Mouse (Mus musculus): Measurements from ENCODE around the gene Ubac1. TPM values are rescaled to one million over a fixed set of nuclear protein-coding genes. Genes with fewer than 3 reads are reported as not detected.

Gene Ubac1
- polyA plus RNA-seq, 1 experiment from 2014 or later, result 66.3 TPM

- 76% methylated on average over 1 of the region's 1 CpGs for WGBS
Measured at GRCm38 (mm10) chr2:26011420-26011819, 10.1 kb downstream of the Ubac1 start.

DNA sequence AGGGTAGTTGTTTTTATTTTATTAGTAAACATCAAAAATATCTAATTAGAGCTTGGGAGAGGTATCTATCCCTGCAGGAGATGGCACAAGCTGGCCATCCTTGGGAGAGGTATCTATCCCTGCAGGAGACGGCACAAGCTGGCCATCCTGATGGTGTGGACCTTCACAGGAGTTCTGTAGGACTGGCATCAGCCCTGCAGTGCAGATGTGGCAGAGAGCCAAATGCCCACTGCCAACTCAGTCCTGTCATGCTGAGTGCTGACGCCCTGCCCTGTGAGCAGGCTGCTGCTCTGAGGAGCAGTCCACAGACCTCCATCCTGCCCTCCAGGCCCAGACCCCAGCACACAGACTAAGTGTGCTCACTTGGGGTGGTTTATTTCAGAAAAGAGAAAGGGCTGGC lies 19.5 kb downstream of the Ubac1 start:
- no peak overlapping the region for H3K4me2 ChIP-seq (ENCODE audit: low read depth, low read length)
- WGBS, result 77% methylated on average over 2 of the region's 2 CpGs
- no peak overlapping the region for H3K27ac ChIP-seq (ENCODE audit: low read length)
- H3K36me3 ChIP-seq (ENCODE audit: control insufficient read depth, insufficient read depth, low read length), result peaks cover 34% of the 10 kb centered on the region
- no peaks in the 10 kb centered on the region for H3K9me3 ChIP-seq (ENCODE audit: control insufficient read depth, low read length)
- H3K4me3 ChIP-seq (ENCODE audit: low read length), result no peak overlapping the region
- no peak overlapping the region for H3K9ac ChIP-seq (ENCODE audit: low read length)
- no peak for ATAC-seq (ENCODE audit: low read depth)
- H3K27me3 ChIP-seq (ENCODE audit: control insufficient read depth, insufficient read depth, low read depth, low read length), result no peaks in the 10 kb centered on the region
- no peaks in the 10 kb centered on the region for H3K4me1 ChIP-seq (replicated peaks; ENCODE audit: control insufficient read depth, insufficient read depth, low read length)

More at GRCm38 (mm10) chr2:26011420-26011819, 10.1 kb downstream of the Ubac1 start:
- H3K4me2 ChIP-seq (ENCODE audit: low read depth, low read length), result no peak overlapping the region
- peaks cover 35% of the 10 kb centered on the region for H3K36me3 ChIP-seq (ENCODE audit: control insufficient read depth, insufficient read depth, low read length)
- H3K27ac ChIP-seq (ENCODE audit: low read length), result no peak overlapping the region
- H3K4me1 ChIP-seq (replicated peaks; ENCODE audit: control insufficient read depth, insufficient read depth, low read length), result no peaks in the 10 kb centered on the region
- ATAC-seq (ENCODE audit: low read depth), result no peak
- H3K4me3 ChIP-seq (ENCODE audit: low read length), result no peak overlapping the region
- H3K9ac ChIP-seq (ENCODE audit: low read length), result no peak overlapping the region
- H3K9me3 ChIP-seq (ENCODE audit: control insufficient read depth, low read length), result no peaks in the 10 kb centered on the region
- H3K27me3 ChIP-seq (ENCODE audit: control insufficient read depth, insufficient read depth, low read depth, low read length), result no peaks in the 10 kb centered on the region

DNA sequence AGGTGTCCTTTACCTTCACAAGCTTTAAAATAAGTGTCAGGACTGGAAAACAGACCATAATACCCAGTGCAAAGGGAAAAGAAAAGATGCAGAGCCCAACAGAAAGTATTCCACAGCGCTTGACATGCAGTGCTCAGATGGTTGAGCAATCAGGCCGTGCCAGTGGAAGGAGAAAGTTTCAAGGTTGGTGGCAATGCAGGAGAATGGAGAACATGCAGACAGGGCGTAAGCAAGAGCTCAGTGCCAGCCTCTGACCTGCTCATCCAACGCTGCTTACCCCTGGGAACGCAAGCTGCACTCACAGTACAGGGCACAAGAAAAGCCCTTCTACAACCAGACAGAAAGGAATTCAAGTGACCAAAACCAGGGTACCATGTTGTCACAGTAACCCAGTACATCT lies 20.4 kb downstream of the Ubac1 start:
- Histone ChIP-seq H3K4me3 (ENCODE audit: low read length) (no peak overlapping the region), H3K27me3 (ENCODE audit: control insufficient read depth, insufficient read depth, low read depth, low read length) (no peaks in the 10 kb centered on the region), H3K36me3 (ENCODE audit: control insufficient read depth, insufficient read depth, low read length) (peaks cover 31% of the 10 kb centered on the region), H3K27ac (ENCODE audit: low read length) (no peak overlapping the region), H3K4me1 (replicated peaks; ENCODE audit: control insufficient read depth, insufficient read depth, low read length) (no peaks in the 10 kb centered on the region), H3K9me3 (ENCODE audit: control insufficient read depth, low read length) (no peaks in the 10 kb centered on the region), H3K4me2 (ENCODE audit: low read depth, low read length) (no peak overlapping the region), H3K9ac (ENCODE audit: low read length) (no peak overlapping the region)
- WGBS, result 97% methylated on average over 5 of the region's 5 CpGs
- no peak for ATAC-seq (ENCODE audit: low read depth)

DNA sequence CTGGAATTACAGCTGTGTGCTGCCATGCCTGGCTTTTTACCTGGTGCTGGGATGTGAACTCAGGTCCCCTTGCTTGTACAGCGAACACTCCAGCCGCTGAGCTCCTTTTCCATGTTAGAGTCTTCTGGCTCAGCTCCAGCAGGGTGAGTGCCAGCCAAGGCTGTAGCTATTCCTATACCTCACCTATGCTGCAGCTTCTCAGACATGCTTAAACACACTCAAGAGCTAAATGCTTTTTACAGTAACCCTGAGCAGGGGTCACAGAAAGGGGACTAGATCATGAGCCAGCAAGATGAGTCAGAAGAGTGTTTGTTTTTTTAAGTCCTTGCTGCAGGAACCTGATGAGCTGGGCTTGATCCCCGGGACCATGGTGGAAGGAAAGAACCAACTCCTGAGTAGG lies 23.8 kb downstream of the Ubac1 start:
- H3K36me3 ChIP-seq (ENCODE audit: control insufficient read depth, insufficient read depth, low read length), result peaks cover 16% of the 10 kb centered on the region
- H3K4me1 ChIP-seq (replicated peaks; ENCODE audit: control insufficient read depth, insufficient read depth, low read length), result no peaks in the 10 kb centered on the region
- H3K4me3 ChIP-seq (ENCODE audit: low read length), result no peak overlapping the region
- 73% methylated on average over 3 of the region's 3 CpGs for WGBS
- H3K9ac ChIP-seq (ENCODE audit: low read length), result no peak overlapping the region
- no peak for ATAC-seq (ENCODE audit: low read depth)
- no peak overlapping the region for H3K27ac ChIP-seq (ENCODE audit: low read length)
- H3K4me2 ChIP-seq (ENCODE audit: low read depth, low read length), result no peak overlapping the region
- no peaks in the 10 kb centered on the region for H3K9me3 ChIP-seq (ENCODE audit: control insufficient read depth, low read length)
- no peaks in the 10 kb centered on the region for H3K27me3 ChIP-seq (ENCODE audit: control insufficient read depth, insufficient read depth, low read depth, low read length)

DNA sequence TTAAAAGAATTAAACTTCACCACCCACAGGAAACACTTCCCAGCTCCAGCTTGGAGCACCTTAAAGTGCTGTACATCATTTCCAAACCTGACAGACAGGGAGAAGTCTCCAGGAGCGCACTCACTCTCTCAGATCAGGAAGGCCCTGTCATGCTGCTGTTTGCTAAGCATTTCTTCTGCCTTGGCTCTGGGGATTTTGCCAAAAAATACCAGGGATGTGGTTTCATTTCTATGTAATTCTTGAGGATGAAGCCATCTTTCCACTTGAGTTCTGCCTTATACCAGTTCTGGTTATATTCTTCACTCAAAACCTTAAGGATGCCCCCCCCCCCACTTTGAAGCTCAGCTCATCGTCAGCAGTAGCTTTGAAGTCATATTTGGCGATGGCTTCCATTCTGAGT lies 26.8 kb downstream of the Ubac1 start:
- H3K9me3 ChIP-seq (ENCODE audit: control insufficient read depth, low read length), result no peaks in the 10 kb centered on the region
- no peaks in the 10 kb centered on the region for H3K27me3 ChIP-seq (ENCODE audit: control insufficient read depth, insufficient read depth, low read depth, low read length)
- no peak overlapping the region for H3K27ac ChIP-seq (ENCODE audit: low read length)
- H3K4me2 ChIP-seq (ENCODE audit: low read depth, low read length), result no peak overlapping the region
- ATAC-seq (ENCODE audit: low read depth), result no peak
- no peaks in the 10 kb centered on the region for H3K4me1 ChIP-seq (replicated peaks; ENCODE audit: control insufficient read depth, insufficient read depth, low read length)
- H3K9ac ChIP-seq (ENCODE audit: low read length), result no peak overlapping the region
- 76% methylated on average over 3 of the region's 3 CpGs for WGBS
- no peak overlapping the region for H3K4me3 ChIP-seq (ENCODE audit: low read length)
- peaks cover 16% of the 10 kb centered on the region for H3K36me3 ChIP-seq (ENCODE audit: control insufficient read depth, insufficient read depth, low read length)

DNA sequence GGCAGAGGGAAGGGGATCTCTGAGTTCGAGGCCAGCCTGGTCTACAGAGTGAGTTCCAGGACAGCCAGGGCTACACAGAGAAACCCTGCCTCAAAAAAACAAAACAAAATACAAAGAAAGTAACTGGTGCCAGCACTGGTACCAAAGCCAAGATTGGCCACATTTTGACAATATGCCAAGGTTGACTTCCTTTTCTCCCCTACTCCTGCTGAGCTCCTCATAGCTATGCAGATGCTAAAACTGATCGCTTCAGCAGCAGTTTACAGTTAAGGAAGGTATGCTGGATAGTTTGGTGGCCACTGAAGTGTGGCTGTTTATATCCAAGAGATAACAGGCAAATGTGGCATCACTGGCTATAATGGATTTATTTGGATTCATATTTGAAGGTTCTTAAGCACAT lies 29.3 kb downstream of the Ubac1 start:
- ATAC-seq (ENCODE audit: low read depth), result no peak
- H3K4me2 ChIP-seq (ENCODE audit: low read depth, low read length), result no peak overlapping the region
- H3K36me3 ChIP-seq (ENCODE audit: control insufficient read depth, insufficient read depth, low read length), result no peaks in the 10 kb centered on the region; the same call in 1 of the 2 replicates
- H3K9me3 ChIP-seq (ENCODE audit: control insufficient read depth, low read length), result no peaks in the 10 kb centered on the region
- H3K4me3 ChIP-seq (ENCODE audit: low read length), result no peak overlapping the region
- 56% methylated on average over 2 of the region's 2 CpGs for WGBS
- no peaks in the 10 kb centered on the region for H3K4me1 ChIP-seq (replicated peaks; ENCODE audit: control insufficient read depth, insufficient read depth, low read length)
- no peaks in the 10 kb centered on the region for H3K27me3 ChIP-seq (ENCODE audit: control insufficient read depth, insufficient read depth, low read depth, low read length)
- no peak overlapping the region for H3K9ac ChIP-seq (ENCODE audit: low read length)
- no peak overlapping the region for H3K27ac ChIP-seq (ENCODE audit: low read length)

DNA sequence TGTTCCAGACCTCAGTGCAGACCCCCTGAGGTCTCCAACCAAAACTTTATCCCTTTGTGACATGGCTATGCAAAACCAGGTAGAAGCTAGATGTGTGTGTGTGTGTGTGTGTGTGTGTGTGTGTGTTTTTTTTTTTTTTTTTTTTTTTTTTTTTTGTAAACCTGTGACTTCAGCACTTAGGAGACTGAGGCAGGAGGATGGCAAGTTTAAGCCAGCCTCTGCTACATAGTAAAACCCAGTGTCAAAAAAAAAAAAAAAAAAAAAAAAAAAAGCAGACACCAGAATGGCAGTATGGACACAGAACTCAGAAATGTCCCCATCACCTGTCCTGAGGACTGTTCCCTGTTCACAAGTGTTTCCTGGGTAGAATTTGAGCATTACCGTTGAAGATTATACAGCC lies 31.9 kb downstream of the Ubac1 start:
- WGBS, result 94% methylated on average over 1 of the region's 1 CpGs
- H3K4me3 ChIP-seq (ENCODE audit: low read length), result no peak overlapping the region
- H3K4me2 ChIP-seq (ENCODE audit: low read depth, low read length), result no peak overlapping the region
- no peaks in the 10 kb centered on the region for H3K9me3 ChIP-seq (ENCODE audit: control insufficient read depth, low read length)
- no peak for ATAC-seq (ENCODE audit: low read depth)
- no peaks in the 10 kb centered on the region for H3K27me3 ChIP-seq (ENCODE audit: control insufficient read depth, insufficient read depth, low read depth, low read length)
- no peaks in the 10 kb centered on the region for H3K4me1 ChIP-seq (replicated peaks; ENCODE audit: control insufficient read depth, insufficient read depth, low read length)
- H3K9ac ChIP-seq (ENCODE audit: low read length), result no peak overlapping the region
- no peaks in the 10 kb centered on the region for H3K36me3 ChIP-seq (ENCODE audit: control insufficient read depth, insufficient read depth, low read length)
- H3K27ac ChIP-seq (ENCODE audit: low read length), result no peak overlapping the region

DNA sequence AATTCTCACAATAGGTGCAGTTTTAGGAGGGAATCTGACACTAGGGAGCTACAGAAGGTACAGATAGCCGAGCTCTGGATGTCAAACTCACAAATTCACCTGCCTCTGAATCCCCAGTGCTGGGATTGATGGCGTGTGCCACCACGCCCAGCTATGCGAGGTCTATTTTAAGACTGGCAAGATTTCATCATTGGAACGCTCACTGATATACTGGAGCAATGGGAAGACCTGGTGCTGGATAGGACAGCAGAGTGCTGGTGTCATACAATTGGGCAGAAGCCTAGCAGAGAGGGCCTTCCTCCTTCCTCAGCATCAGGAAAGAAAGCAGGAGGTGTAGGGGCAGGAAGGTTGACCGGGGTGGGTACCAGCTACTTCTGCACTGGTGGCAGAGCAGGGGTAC lies 33.7 kb downstream of the Ubac1 start:
- peaks cover 5% of the 10 kb centered on the region for H3K4me1 ChIP-seq (replicated peaks; ENCODE audit: control insufficient read depth, insufficient read depth, low read length)
- no peaks in the 10 kb centered on the region for H3K36me3 ChIP-seq (ENCODE audit: control insufficient read depth, insufficient read depth, low read length)
- H3K27ac ChIP-seq (ENCODE audit: low read length), result no peak overlapping the region
- H3K9ac ChIP-seq (ENCODE audit: low read length), result no peak overlapping the region
- no peak overlapping the region for H3K4me3 ChIP-seq (ENCODE audit: low read length)
- ATAC-seq (ENCODE audit: low read depth), result no peak
- no peaks in the 10 kb centered on the region for H3K27me3 ChIP-seq (ENCODE audit: control insufficient read depth, insufficient read depth, low read depth, low read length)
- H3K9me3 ChIP-seq (ENCODE audit: control insufficient read depth, low read length), result no peaks in the 10 kb centered on the region
- 81% methylated on average over 6 of the region's 6 CpGs for WGBS
- no peak overlapping the region for H3K4me2 ChIP-seq (ENCODE audit: low read depth, low read length)

DNA sequence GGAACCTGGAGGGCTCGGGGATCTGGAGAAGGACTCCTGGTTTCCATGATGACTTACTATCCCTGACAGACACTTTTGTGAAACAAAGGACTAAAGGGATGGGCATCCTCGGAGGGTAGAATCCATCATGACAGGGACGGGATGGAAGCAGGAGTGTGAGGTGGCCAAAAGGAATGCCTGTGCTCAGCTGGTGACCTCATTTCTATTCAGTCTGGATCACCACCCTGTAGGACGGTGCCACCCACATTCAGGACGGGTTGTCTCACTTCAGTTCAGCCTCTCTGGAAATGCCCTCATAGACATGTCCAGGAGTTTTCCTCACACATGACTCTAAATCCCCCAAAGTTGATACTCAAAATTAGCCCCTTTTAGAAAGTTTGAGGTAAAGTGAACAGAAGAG lies 34.9 kb downstream of the Ubac1 start:
- no peak overlapping the region for H3K9ac ChIP-seq (ENCODE audit: low read length)
- 65% methylated on average over 5 of the region's 5 CpGs for WGBS
- H3K9me3 ChIP-seq (ENCODE audit: control insufficient read depth, low read length), result no peaks in the 10 kb centered on the region
- no peak for ATAC-seq (ENCODE audit: low read depth)
- H3K4me1 ChIP-seq (replicated peaks; ENCODE audit: control insufficient read depth, insufficient read depth, low read length), result peaks cover 10% of the 10 kb centered on the region
- no peak overlapping the region for H3K4me3 ChIP-seq (ENCODE audit: low read length)
- H3K27ac ChIP-seq (ENCODE audit: low read length), result no peak overlapping the region
- H3K27me3 ChIP-seq (ENCODE audit: control insufficient read depth, insufficient read depth, low read depth, low read length), result no peaks in the 10 kb centered on the region
- no peaks in the 10 kb centered on the region for H3K36me3 ChIP-seq (ENCODE audit: control insufficient read depth, insufficient read depth, low read length)
- no peak overlapping the region for H3K4me2 ChIP-seq (ENCODE audit: low read depth, low read length)
